Mouse (Mus musculus): ENCODE results near the gene Mcts1.

GRCm38 (mm10) chrX:38600995-38601369, 604 bp downstream of the Mcts1 start:
- TF ChIP-seq CTCF (IDR thresholded peaks at IDR 0.05; ENCODE audit: borderline replicate concordance, control insufficient read depth, extremely low read depth, insufficient read depth, low read length, poor library complexity) = no peak
- TF ChIP-seq POLR2A (IDR thresholded peaks at IDR 0.05; ENCODE audit: control insufficient read depth, extremely low read depth, insufficient read depth, low read length, poor library complexity) = no peak

Measured in thymus, adult 2 months (tissue).